Mouse (Mus musculus): ENCODE measurements around the gene Plekhb2.

DNA sequence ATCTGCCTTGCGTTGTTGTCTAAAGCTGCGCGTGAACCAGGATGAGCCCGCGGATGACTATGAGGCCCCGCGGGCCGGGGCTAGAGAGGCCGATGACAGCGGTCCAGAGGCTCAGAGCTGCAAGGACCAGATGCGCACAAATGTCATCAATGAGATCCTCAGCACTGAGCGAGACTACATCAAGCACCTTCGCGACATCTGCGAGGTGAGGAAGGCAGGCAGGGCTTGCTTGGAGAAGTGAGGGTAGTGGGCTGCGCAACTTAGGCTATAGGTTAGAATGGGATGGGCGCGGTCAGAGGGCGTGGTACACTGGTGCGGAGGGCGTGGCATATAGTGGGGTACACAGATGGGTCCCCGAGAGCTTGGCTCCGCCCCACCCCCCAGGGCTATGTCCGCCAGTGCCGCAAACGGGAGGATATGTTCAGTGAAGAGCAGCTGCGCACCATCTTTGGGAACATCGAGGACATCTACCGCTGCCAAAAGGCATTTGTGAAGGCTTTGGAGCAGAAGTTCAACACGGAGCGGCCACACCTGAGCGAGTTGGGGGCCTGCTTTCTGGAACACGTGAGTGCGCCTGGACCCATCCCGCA lies 43.8 kb upstream of the Plekhb2 start:
- TF ChIP-seq CTCF (IDR thresholded peaks at IDR 0.05; ENCODE audit: insufficient read depth, low read length) (no peak), POLR2A (IDR thresholded peaks at IDR 0.05; ENCODE audit: borderline replicate concordance, extremely low read depth, low read depth, low read length) (no peak)
